Mouse (Mus musculus) adipocyte (in vitro differentiated cells): ENCODE measurements at regions not wholly inside any gene's neighbourhood (a gene's known extent, or its start where the extent isn't known, plus 50 kb on each side); places are given as distances from the start of the nearest gene placed in this dataset.
"Not testable (repeated sequence)": the region's sequence is repeated elsewhere in the genome, so short reads cannot be mapped to it uniquely, and the experiment has no call there.

Experiments used
- DNase-seq: peaks from one replicate; pipeline ENCODE4 v3.0.0-alpha.2; 2016; ENCODE audit warnings: low spot score

DNA sequence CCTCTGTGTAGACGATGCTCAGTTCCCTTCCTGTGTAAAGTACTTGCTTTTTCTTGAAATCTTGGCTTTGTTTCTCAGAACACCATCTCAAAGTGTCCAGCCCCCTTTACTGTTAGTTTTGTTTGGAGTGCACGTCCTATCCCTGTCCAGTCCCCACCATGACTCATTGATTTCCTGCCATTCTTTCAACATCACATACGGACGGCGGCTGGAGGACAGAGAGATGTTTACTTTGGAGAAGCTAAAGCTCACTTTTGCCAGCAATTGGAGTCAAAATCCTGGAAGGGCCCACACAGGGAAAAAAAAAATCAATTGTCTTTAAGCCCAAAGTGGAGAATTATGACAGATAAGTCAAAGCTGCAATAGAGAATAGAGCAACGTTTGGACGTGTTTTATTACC lies 51.8 kb downstream of the Gm5426 start:
- DNase-seq = peak; percentile 94

DNA sequence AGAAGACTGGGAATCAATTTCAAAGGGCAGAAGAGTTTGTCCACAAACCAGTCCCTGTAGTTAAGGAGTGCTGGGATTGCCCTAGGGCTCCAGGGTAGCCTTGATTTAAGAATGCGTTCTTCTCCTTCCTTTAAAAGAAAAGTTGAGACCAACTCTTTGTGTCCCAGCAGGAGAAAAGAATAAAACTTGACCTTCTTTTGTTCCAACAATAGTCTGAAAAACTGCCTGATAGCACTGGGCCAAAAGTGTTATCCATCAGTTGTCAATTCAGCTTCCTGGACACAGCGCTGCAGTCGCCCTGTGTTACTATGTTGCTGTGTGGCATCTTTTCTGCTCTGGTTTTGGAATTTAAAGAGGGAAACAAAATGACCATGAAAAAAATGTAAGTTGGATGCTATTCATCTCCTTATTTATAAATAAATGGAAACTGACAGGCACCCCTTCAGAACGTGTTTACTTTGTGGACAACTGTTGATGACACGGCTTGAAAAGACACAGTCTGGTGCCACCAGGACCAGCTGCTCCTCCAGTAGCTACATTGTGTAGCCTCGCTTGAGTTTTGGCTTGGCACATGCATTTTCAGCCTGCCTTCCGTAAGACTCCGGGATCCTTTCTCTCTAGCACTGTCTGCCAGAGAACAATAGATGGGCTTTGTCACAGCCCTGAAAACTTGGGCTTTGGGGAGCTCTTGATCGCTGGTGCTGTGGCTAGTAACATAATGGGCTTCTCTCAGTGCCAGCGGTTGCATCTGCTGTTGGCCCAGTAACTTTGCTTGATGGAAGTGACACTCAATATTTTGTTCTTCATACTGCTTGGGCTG lies 54.0 kb downstream of the Gm5426 start:
- no peak for DNase-seq

DNA sequence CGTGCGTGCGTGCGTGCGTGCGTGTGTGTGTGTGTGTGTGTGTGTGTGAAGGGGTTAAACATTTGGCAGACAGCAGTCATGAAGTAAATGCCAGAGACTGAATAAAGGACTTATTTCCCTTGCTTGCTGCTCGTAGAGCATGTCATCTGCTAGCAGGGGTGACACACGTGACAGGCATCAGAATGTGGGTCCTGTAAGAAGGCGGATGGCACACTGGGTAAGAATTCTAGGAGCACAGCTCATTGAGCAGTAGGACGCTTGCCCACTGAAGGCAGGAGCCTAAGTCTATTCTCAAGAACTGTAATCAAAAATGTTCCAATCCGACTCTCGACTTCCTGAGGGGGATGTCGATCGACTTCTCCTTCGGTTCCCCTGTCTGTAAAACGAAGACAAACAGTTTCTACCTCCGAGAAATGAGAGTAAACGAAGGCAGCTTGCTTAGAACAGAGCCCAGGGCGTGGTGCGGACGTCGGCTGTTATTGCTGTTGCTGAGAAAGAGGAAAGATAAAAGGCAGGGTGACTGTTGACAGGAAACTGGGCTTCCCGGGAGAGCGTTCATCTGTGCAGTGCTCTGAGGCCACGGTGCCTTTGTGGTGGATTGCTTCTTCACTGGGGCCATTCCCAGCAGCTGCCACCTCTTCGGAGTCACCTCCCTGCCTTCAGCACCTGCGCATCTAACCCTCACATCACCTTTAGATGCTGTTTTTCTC lies 64.7 kb downstream of the Gm5426 start:
- DNase-seq = no peak

DNA sequence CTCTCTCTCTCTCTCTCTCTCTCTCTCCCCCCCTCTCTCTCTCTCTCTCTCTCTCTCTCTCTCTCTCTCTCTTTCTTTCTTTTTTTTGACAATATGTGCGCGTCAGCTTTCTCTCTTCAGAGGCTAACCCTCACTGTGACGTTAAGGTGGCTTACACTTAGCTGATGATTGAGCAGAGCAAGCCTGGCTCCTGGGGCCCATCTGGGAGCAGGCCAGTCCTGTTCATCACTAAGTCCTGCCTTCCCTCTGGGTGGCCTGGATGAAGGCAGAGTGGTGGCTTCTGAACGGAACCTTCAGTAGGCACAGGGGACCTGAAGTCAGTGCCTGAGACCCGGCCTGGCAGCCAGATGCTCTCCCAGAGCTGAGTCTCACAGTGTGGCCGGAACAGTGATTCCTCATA lies 65.5 kb downstream of the Gm5426 start:
- DNase-seq = no peak

DNA sequence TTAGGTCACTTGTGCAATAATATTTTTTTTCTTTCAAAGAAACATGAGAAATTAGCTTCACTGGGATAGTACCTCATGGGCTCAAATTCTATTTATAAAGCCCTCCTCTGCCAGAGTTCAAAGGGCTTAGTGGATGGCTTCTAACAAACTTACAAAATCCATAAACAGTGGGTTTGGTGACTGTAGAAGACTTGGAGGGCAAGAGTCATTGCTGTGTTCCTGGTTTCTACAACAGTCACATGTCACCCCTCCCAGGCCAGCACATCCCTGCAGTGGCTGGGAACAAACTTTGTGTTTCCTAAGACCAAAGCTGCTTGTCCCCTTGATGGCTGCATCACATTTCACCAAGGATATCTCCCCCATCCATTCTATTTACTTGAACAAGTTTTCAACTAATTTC lies 66.5 kb downstream of the Gm5426 start:
- peak; percentile 72 for DNase-seq

DNA sequence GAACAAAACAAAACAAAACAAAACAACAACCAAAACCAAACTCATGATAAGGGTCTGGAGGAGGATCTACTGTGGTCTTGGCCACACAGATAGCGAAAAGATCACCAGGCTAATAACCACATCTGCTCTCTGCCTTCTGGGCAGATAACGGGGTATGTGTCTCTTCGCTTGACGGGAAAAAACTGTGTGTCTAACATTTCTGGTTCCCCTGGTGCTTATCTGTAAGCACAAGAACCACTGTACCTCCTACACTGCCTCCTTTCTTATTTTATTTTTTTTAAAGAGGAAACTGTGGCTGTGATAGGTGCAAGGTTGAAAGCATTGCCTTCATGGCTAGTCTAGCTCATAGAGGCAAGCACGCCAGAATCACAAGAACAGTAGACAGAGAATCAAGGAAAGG lies 67.8 kb downstream of the Gm5426 start:
- no peak for DNase-seq

DNA sequence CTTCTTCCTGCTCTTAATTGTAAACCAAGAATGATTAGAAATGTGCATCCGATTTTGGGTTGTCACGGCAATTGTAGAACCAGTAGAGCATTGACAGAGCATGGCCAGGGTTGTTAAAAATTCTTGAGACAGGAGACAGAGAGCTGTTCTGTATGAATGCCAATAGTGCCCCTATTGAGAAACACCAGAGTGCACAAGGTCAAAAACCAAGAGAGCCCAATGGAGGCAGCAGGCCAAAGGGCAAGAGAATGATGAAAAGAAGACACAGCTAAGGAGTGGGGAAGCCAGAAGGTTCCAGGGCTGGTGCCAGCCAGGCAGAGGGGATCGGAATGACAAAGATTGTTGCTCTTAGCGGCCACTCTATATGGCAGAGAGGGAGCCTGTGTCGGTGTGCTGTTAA lies 72.8 kb downstream of the Gm5426 start:
- peak; percentile 76 for DNase-seq

DNA sequence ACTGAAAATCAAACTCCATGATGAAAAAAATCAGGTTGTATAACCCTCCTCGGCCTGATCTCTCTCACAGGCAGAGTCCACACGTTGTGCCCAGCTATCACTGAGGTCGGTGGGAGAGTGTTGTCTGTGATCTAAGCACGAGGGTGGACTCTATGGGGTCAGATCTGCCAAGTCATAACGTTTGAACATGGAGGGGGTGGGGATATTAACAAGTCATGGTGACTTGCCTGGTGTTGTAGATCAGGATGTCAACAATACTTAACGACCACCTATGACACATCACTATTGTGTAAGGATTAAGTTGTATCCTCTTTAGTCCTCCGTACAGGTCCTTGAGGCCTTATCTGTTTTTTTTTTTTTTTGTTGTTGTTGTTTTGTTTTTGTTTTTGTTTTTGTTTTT lies 74.8 kb downstream of the Gm5426 start:
- no peak for DNase-seq

DNA sequence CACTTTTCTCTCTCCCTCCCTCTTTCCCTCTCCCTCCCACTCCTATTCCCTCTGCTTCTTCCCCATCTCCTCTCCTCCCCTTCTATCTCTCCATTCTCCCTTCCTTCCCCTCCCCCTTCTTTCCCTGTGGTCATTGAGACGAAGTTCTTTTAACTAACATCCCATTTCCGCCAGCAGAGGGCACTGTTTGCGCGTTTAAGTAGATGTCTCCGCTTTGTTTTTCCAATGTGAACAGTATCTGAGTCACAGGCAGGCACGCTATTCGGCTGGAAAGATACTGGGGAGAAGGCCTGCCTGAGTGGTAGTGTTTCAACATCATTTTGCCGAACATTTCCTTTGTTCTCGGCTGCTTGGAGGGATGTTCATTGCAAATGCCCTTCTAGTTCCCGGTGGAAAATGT lies 77.5 kb downstream of the Gm5426 start:
- DNase-seq = peak; percentile 99

DNA sequence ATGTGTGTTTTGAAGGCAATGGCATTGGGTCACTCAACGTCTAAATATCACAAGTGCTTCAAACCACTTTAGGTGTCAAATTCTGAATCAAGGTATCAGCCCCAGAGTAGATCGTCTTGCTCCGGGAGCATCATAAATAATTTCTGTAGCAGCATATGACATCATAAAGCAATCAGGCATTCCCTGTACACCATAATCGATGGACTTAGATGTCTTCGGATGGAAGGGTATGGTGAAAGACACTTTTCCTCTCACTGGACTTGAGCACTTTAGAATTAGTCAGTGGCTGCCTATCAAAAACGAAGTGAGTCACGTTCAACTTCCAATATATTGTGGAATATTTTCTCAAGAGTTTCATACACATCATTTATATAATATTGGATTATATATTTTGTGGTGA lies 77.9 kb downstream of the Gm5426 start:
- no peak for DNase-seq

DNA sequence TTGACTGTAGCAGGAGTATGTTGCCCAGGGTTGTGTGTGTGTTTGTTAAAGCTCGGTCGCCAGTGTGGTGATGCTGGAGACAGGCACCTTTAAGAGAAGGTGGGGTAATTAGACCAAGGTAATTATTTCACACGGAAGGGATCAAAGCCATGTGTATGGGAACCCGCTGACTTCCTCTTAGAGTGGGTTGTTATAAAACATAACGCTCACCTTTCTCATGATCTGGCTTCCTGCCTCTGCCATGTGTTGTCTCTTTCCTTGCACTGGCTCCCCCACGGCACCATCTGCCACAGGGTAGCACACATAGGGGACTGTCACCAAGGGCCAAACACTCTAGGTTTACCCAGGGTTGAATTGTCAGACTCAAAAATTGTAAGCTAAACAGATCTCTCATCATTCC lies 78.5 kb downstream of the Gm5426 start:
- DNase-seq = no peak

DNA sequence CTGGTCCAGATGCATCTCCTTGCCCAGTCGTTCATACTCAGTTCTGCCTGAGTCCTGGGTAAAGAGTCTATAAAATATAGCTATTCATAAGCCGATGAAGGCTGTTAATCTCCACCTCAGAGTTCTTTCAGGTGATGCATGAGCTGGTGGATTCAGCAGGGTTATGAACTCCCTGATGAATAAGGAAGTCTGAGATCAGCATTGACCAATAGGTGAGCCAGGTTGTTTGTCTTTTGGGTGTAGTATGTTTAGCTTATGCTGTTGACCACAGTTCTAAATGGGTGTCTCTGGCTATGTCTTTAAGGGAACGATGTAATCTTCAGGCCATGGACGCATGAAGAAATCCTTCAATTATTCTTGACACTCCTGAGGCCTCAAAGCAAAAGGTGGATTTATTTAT lies 84.3 kb downstream of the Gm5426 start:
- no peak for DNase-seq

DNA sequence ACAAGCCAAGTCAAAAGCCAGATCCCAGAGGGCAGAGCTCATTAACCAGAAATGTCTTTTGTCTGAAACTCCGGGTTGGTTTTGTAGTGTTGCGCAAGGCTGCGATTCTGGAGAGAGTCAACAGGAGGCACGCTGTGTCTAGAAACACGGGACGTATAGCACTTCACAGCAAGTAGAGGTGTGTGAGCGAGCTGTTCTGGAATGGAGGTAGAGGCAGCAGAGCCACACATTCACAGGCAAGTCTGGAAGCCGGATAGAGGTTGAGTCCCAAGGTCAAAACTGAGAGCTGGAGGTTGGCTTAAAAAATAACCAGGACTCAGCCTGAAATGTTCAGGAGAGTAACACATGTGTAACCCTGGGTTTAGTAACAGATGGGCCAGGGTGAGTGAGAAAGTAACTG lies 94.0 kb downstream of the Gm5426 start:
- DNase-seq = no peak

DNA sequence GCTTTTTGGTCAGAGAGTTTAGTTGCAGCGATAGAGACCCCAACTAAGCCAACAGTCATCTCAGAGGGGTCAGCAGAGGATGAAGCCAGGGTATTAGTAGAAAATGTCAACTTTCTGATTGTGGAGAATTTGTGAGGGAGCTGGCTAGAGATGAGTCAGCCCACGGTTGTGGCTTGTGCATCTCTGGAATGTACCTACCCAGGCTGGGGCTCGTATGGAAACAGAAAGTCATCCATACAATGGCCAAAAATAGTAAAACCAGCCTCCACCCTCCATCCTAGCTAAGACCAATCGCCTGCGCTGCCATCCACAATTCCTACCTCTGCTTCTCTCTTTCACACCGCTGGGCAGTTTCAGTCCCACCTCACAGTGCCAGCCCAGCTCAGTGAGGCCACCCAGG lies 94.9 kb downstream of the Gm5426 start:
- no peak for DNase-seq

DNA sequence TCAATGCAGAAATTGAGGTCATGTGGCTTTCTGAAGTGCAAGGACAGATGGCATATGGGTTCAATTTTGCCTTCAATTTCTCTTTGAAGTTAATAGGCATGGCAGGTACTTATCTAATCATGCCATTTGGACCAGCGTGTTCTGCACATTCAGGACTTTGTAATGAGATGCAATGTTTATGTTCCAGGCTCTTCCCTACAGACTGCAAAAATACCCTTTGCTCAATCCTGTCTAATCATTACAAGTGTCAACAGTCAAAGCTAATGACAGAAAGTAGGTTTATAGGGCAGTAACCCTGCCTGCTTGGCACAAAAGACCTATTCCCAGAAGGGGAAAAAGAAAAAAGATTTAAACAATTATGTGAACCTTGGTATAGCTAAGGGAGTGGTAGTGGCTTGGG lies 96.5 kb downstream of the Gm5426 start:
- DNase-seq = no peak

DNA sequence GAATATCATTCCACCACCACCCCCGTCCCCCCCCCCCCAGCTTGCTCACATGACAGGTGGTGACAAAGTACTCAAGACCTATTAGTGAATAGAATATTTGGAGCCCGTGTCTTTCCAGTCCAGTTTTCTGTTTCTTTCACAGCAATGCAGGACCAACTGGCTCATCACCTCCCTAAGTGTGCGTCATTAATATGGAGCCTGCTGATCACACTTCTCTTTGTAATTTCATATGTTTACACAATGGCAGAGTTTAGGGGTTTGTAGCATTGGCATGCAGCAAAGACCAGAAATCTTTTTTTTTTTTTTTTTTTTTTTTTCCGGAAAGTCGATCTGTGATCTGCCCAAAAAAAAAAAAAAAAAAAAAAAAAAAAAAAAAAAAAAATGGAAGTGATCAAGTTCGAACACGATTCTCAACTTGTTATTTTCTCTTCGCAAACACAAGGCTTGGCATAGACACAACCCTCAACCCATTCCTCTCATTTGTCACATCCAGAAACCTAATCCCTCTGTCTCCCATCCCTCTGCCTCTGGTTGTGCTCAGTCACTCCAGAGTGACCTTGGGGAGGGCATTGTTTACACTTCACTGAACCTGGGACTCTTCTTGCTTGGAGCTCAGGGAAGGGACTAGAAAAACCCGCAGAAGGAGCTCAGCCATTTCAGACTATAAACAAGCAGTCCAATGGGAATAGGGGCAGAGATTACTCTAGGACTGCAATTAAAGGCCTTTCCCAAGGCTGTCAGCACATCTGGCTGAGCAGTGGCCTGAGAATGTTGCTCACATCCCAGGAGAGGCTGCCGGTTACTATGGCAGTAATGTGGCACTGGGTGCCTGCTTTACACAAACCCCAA lies 98.4 kb downstream of the Gm5426 start:
- DNase-seq = peak; percentile 60

DNA sequence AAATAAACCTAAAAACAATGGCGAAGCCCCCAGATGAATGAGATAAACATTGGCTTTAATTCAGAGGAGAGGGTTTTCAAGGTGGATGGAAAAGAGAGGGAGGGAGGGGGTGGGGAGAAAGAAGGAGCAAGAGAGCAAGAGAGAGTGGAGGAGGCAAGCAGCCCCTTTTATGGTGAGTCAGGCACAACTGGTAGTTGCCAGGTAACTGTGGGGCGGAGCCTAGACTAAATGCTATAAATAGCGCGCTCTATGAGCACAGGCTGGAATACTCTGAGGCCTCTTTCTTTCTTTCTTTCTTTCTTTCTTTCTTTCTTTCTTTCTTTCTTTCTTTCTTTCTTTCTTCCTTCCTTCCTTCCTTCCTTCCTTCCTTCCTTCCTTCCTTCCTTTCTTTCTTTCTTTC lies 99.6 kb downstream of the Gm5426 start:
- not testable (repeated sequence) for DNase-seq

DNA sequence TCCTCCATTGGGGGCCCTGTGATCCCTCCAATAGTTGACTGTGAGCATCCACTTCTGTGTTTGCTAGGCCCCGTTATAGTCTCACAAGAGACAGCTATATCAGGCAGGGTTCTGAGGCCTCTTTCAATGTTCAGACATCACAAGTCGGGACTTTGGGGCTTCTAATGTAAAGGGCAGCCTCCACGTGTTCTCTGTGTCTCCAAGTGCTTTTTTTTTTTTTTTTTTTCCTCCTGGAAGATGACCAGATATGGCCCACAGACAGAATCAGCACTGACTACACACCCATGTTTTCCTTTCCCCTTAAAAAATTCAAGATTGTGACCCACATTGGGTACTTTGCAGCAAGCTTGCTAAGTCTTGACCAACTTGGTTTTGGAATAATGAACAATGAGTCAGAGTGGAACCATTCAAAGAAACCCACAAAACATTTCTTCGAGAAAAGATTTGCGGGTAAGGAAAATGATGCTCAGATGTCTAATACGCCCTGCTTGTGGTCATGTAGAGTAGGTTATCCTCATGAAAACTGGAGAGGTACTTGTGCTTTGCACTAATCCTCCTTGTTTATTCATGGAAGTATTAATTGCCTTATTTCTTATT lies 100.5 kb downstream of the Gm5426 start:
- no peak for DNase-seq

DNA sequence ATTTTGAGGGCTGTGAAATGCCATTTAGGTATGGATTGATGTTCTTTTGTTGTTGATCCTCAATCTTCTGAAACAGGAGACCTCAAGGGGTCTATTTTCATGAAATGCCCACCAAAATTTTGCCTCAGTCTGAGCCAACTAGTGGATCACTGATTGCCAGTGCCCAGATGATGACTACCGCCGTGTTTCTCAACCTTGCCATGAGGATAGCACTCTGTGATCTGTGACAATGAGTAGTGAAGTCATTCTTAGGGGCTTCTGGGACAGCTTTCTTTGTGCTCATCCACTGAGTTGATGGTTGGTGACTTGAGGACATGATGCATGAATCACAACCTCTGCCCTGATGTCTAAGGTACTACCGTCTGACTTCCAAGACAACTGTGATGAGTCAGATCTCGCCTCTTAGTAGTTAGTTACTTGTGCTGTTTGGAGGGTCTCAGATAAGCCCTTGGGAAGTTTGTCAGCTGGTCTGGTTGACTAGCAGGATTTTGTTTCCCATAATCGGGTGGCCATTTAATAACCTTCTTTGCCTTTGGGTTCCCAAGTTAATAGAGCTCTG lies 101.2 kb downstream of the Gm5426 start:
- no peak for DNase-seq

DNA sequence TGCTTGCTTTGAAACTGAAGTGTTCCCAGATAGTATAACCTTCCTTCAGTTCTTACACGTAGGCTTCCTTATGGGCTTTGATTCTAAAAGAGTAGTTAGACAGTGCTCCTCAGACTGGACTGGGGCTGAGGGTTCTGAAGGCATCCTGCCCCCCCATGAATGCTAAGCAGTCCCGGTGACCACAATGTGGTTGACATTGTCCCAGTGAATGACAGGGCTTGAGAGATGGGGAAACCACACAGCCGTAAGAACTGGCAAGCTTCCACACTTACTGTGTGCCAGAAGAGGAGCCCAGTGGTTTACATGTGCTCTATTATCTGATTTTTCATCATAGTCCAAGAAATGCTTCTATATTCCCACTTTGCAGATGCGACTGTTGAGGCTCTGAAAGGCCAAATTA lies 101.8 kb downstream of the Gm5426 start:
- peak; percentile 68 for DNase-seq

DNA sequence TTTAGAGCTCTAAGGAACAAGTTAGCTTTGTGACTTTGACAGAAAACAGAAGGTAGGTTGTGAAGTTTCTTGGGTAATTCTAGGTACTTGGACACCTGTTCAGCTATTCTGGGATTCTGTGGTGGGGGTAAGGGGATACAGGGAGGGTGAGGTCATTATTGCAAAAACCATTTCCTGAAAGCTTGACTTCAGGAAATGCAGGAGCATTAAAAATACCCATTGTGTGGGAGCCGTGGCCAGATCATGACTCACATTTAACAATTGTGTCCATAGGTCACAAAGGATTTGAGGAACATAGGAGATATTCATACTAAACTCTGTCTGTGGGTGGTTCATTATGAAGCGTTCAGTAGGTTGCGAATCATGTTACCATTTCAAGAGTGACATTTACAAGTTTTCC lies 102.4 kb downstream of the Gm5426 start:
- DNase-seq = peak; percentile 37

DNA sequence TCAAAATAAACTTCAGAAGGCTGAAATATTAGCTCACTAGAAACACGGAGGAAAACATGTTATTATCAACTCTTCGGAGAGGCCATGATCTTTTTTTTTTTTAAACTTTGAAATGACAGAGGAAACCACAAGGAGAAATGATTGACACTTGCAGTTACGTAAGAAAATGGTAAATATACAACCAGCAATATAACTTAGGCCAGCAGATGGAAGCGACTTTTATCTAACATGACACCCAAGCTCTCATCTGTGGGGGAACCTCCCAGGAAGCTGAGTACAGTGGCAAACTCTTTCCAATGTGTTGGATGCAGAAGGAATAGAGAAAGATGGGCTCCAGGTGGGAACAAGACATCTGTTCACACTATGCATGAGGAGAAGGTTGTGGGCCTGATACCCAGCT lies 104.2 kb downstream of the Gm5426 start:
- no peak for DNase-seq
